Mouse (Mus musculus) limb, embryonic 11.5 days (tissue): Measurements from ENCODE around the gene Epha8. TPM values are rescaled to one million over a fixed set of nuclear protein-coding genes. Genes with fewer than 3 reads are reported as not detected.

Experiments
- ATAC-seq: fragments of 200-750 bp; cut with Nextera tagmentation; 2 replicates; pipeline ENCODE4 v1.8.0; 2017; ENCODE audit warnings: low read depth; ENCODE audit not compliant: insufficient number of reproducible peaks, low FRiP score, low TSS enrichment
- DNase-seq: peaks from one replicate; pipeline ENCODE4 v3.0.0-alpha.2; 2015; ENCODE audit warnings: low spot score
- H3K27ac ChIP-seq: fragments of 300-500 bp; sonication (generic); replicated peaks from 2 replicates; pipeline ENCODE4 v1.5.1; 2014; ENCODE audit warnings: low read depth, mild to moderate bottlenecking, low read length
- H3K27me3 ChIP-seq: fragments of 300-500 bp; sonication (generic); 2 replicates; pipeline ENCODE4 v1.6.1; 2014; ENCODE audit warnings: mild to moderate bottlenecking, low read length, mixed read lengths; ENCODE audit not compliant: control insufficient read depth, insufficient read depth
- H3K36me3 ChIP-seq: fragments of 300-500 bp; sonication (generic); 2 replicates; pipeline ENCODE4 v1.6.1; 2014; ENCODE audit warnings: mild to moderate bottlenecking, low read length, moderate library complexity, mixed read lengths; ENCODE audit not compliant: control insufficient read depth, insufficient read depth
- H3K4me1 ChIP-seq: fragments of 300-500 bp; sonication (generic); 2 replicates; pipeline ENCODE4 v1.6.1; 2014; ENCODE audit warnings: low read length, mixed read lengths; ENCODE audit not compliant: control insufficient read depth, insufficient read depth
- H3K4me2 ChIP-seq: fragments of 300-500 bp; sonication (generic); 2 replicates; pipeline ENCODE4 v1.6.1; 2014; ENCODE audit warnings: low read depth, mild to moderate bottlenecking, moderate library complexity; ENCODE audit not compliant: severe bottlenecking
- H3K4me3 ChIP-seq: fragments of 300-500 bp; sonication (generic); 2 replicates; pipeline ENCODE4 v1.5.1; 2014; ENCODE audit warnings: low read depth, low read length
- H3K9ac ChIP-seq: fragments of 300-500 bp; sonication (generic); 2 replicates; pipeline ENCODE4 v1.6.1; 2014; ENCODE audit warnings: mild to moderate bottlenecking, low read length
- H3K9me3 ChIP-seq: fragments of 300-500 bp; sonication (generic); 2 replicates; pipeline ENCODE4 v1.6.1; 2016; ENCODE audit warnings: low read length; ENCODE audit not compliant: control insufficient read depth
- WGBS: fragments of 180-500 bp; shearing (Covaris S2); extraction: QIAGEN DNeasy Blood & Tissue Kit; methylation state at CpG from one replicate; pipeline ENCODE4 v1.1.7; 2014; 5-methylcytosine and 5-hydroxymethylcytosine counted together
- polyA plus RNA-seq: library from polyadenylated mRNA; unstranded; fragments of >200 nt; fragmentation: Nextera tagmentation; extraction: Ambion mirVana; gene quantifications from 2 replicates; pipeline ENCODE4 v1.2.1, GENCODE M21; 2014

Gene Epha8
- 0.09 and 0.23 TPM in 2 replicates for polyA plus RNA-seq

DNA sequence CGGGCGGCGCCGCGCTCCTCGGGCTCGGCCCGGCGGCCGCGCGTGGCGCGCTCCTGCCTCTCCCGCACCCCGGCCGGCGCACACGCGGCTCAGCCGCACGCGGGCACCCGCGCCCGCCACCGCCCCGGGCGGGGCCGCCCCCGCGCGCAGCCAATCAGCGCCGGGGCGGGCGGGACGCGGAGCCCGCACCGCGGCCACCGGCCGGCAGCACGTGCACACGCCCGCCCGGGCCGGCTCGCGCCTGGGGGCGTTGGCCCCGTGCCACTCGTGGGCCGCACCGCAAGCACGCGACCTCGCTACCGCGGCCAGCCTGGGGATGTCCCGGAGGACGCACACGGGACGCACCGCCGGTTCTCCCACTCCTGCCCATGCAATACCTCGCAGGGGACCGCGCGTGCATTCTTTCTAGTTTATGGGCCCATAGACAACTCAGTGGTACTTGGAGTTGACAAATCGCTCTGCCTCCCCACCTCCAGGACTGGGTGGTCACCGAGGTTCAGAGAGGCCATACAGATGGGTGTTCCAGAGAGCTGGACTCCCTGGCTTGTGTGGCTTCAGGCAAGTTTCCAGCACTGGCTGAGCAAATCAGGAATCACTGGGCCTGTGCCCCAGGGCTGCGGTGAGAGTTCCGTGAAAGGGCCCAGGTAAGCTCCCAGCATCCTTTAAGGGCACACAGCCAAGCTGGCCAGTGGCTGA lies at the start of gene Epha8:
TSS of gene Epha8 (minus strand) at position 66 of the 696 bp plus-strand sequence.
- peaks cover 17% of the 10 kb centered on the region for H3K4me1 ChIP-seq
- H3K27me3 ChIP-seq = peaks cover 46% of the 10 kb centered on the region
- DNase-seq (no peak), ATAC-seq (no peak)
- no peaks in the 10 kb centered on the region for H3K36me3 ChIP-seq
- no peak within 1 kb of the TSS for H3K27ac ChIP-seq
- peak within 1 kb of the TSS; percentile 32 for H3K4me3 ChIP-seq
- peak within 1 kb of the TSS; percentile 96 for H3K4me2 ChIP-seq
- 2% methylated on average over 38 of the region's 75 CpGs for WGBS
- no peaks in the 10 kb centered on the region for H3K9me3 ChIP-seq
- peak within 1 kb of the TSS; percentile 34 for H3K9ac ChIP-seq

DNA sequence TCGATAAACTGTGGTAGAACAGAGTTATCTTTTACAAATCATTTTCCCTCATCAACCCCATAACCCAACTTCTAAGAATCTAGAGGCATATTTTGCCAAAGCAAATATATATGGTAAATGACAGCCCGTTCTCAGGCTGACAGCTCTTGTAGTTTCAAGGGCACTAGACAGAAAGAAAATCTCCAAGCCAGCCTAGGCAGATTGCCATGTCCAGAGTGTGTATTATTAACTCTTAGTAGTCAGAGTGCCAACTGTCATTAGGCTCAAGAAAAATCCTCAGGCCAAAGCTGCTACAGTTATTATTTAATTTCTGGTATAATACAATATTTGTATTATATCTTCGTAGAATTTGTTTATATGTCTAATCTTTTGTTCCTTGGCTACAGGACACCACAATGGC lies 45.2 kb upstream of the Epha8 start:
- no peak overlapping the region for H3K27ac ChIP-seq
- peaks cover 4% of the 10 kb centered on the region; the same call in 1 of the 2 replicates for H3K36me3 ChIP-seq
- DNase-seq (no peak), ATAC-seq (no peak)
- H3K4me3 ChIP-seq = no peak overlapping the region
- WGBS = 95% methylated on average over 3 of the region's 3 CpGs
- H3K4me1 ChIP-seq = 0 out of 2 replicates have a peak, but pooled peaks cover 2% of the 10 kb centered on the region
- no peaks in the 10 kb centered on the region for H3K27me3 ChIP-seq
- no peaks in the 10 kb centered on the region for H3K9me3 ChIP-seq
- no peak overlapping the region for H3K9ac ChIP-seq
- H3K4me2 ChIP-seq = no peak overlapping the region

DNA sequence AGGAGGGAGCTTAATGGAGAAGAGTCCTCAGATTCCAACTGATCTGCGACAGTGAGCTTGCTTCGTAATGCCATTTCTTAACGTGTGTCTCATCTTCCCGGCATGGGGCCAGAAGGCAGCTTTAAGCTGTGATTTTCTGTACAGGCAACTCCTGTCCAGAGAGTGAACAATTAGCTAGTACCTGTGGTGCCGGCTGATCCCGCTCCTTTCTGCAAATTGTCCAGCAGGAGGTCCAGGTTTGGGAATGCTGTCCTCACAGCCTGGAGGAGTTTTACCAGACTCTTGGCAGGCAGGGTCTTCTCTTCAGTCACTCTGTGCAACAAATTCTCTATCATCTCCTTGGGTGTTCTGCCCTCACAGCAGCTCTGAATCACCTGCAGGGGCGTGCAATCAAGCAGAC lies 44.4 kb upstream of the Epha8 start:
- DNase-seq (no peak), ATAC-seq (no peak)
- Histone ChIP-seq H3K4me3 (no peak overlapping the region), H3K27ac (no peak overlapping the region), H3K4me1 (0 out of 2 replicates have a peak, but pooled peaks cover 2% of the 10 kb centered on the region), H3K27me3 (no peaks in the 10 kb centered on the region), H3K4me2 (no peak overlapping the region), H3K9me3 (no peaks in the 10 kb centered on the region), H3K36me3 (peaks cover 5% of the 10 kb centered on the region; the same call in 1 of the 2 replicates), H3K9ac (no peak overlapping the region)
- 88% methylated on average over 7 of the region's 7 CpGs for whole genome bisulfite sequencing

DNA sequence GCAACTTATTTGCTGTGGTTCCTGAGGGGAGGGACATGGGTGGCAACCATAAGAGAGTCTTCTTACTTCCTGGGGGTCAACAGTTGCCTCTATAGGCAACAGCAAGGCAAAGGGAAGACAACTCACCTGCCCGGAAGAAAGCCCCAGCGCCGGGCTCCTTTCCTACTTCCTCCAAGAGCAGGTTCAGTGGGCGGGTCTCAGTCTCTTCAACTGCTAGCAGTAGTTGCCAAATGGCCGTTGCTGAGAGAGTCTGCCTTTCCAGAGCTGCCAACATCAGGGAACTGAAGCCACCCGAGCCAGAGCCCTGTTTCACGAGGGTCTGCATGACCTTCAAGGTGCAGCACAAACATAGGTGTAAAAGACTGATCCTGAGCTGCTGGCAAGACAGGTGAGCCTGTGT lies 41.8 kb upstream of the Epha8 start:
- 80% methylated on average over 7 of the region's 7 CpGs for WGBS
- Histone ChIP-seq H3K27ac (no peak overlapping the region), H3K9me3 (no peaks in the 10 kb centered on the region), H3K4me3 (no peak overlapping the region), H3K27me3 (no peaks in the 10 kb centered on the region), H3K4me2 (no peak overlapping the region), H3K4me1 (0 out of 2 replicates have a peak, but pooled peaks cover 2% of the 10 kb centered on the region), H3K9ac (no peak overlapping the region), H3K36me3 (peaks cover 5% of the 10 kb centered on the region; the same call in 1 of the 2 replicates)
- DNase-seq (no peak), ATAC-seq (no peak)

DNA sequence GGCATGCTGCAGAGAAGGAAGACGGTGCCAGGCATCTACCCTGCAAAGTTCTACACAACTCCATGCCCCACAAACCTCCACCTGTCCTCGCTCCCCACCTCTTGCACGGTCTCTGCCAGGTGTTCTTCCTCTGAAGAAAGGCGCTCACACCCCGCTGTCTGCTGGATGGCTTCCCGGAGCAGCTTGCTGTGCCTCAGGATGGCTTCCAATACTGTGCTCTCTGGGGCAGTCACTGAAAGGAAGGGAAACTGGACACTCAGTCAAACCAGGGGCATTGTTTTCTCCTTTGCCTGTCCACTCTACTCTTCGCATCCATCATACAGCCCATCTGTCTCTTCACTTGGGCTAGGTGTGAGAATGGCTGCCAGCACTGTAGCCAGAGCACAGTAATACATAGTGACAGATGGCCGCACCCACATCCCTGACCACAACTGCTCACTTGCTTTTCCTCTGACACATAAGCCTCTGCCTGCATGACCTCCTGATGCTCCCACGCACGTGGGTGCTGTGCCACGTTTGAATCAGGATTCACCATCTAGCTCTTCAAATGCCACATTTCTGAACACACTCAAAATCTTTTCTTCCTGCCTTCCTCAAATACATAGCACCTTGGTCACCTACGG lies 41.2 kb upstream of the Epha8 start:
- ATAC-seq (no peak), DNase-seq (no peak)
- WGBS = 95% methylated on average over 12 of the region's 12 CpGs
- Histone ChIP-seq H3K36me3 (peaks cover 5% of the 10 kb centered on the region; the same call in 1 of the 2 replicates), H3K4me1 (0 out of 2 replicates have a peak, but pooled peaks cover 2% of the 10 kb centered on the region), H3K9me3 (no peaks in the 10 kb centered on the region), H3K27me3 (no peaks in the 10 kb centered on the region), H3K4me2 (no peak overlapping the region), H3K4me3 (no peak overlapping the region), H3K27ac (no peak overlapping the region), H3K9ac (no peak overlapping the region)

DNA sequence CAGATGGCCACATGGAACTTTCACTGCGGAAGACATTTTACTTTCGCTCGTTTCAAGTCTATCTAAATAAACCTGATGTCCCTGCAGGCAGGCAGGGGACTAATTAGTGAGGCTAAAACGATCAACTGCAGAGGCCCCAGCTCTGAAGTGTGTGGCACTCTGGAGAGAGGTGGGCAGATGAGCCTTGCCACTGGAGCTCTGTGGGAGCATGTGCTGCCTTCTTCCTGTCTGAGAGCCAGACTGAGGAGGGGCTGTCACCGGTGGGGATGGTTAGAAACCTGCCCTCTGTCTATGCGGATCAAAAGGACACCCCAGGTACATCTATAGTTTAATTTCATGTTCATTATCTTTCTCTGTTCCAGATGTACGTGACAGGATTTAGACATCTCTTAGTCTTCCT lies 40.3 kb upstream of the Epha8 start:
- Histone ChIP-seq H3K36me3 (peaks cover 5% of the 10 kb centered on the region; the same call in 1 of the 2 replicates), H3K27me3 (no peaks in the 10 kb centered on the region), H3K4me1 (0 out of 2 replicates have a peak, but pooled peaks cover 2% of the 10 kb centered on the region), H3K27ac (no peak overlapping the region), H3K4me3 (no peak overlapping the region), H3K9me3 (no peaks in the 10 kb centered on the region), H3K4me2 (no peak overlapping the region), H3K9ac (no peak overlapping the region)
- DNase-seq (no peak), ATAC-seq (no peak)
- 62% methylated on average over 7 of the region's 7 CpGs for WGBS

DNA sequence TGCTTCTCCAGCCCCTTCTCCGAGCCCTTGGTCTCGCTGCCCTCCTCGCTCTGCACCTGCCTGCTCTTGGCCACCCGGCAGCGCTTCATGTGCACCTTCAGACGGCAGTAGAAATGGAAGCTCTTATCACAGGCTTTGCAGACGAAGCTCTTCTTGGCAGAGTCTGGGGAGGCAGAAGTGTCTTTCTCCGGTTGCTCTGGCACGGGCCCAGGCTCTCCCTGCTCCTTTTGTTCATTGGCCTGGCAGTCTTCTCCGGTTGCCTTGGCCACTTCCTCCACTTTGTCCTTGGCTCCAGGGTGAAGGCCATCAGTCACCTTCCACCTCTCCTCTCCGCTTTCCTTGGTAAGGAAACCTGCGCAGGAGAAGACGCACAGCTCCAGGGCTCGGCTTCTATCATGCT lies 38.7 kb upstream of the Epha8 start:
- Histone ChIP-seq H3K27ac (no peak overlapping the region), H3K36me3 (peaks cover 8% of the 10 kb centered on the region), H3K4me1 (0 out of 2 replicates have a peak, but pooled peaks cover 2% of the 10 kb centered on the region), H3K9me3 (no peaks in the 10 kb centered on the region), H3K9ac (no peak overlapping the region), H3K4me2 (no peak overlapping the region), H3K27me3 (no peaks in the 10 kb centered on the region), H3K4me3 (no peak overlapping the region)
- DNase-seq (no peak), ATAC-seq (no peak)
- 96% methylated on average over 14 of the region's 14 CpGs for WGBS

DNA sequence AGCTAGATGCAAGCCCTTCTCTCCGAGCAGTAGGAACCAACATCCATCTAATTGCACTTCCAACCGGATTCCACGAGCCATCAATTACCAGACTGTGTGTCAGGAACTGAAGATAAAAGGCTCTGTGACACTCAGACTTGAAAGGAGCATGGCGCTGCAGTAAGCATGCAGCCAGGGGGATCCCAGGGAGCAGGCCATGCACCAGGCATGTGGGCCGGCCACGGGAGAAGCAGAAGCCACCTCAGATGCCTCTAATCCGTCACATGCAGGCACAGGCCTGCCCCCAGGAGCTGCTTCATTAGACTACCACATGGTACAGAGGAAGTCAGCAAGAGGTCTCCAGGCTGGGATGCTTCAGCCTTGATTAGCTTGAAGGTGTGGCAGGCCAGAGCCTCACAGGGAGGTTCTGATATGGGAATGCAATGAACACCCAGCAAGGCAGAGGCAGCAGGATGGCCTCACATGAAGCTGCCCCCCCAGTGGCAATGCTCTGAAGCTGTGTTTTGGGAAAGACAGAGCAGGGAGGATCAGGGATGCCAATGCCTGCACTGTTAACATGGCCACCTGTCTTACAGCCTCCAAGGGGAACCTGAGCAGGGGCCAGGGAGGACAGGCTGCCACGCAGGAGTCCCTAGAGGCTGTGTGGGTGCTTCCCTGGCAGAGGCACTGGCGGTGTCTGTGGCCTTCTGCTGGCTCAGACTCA lies 25.5 kb upstream of the Epha8 start:
- no peak overlapping the region for H3K9ac ChIP-seq
- H3K36me3 ChIP-seq = peaks cover 2% of the 10 kb centered on the region; the same call in 1 of the 2 replicates
- H3K27ac ChIP-seq = no peak overlapping the region
- H3K4me1 ChIP-seq = no peaks in the 10 kb centered on the region
- no peaks in the 10 kb centered on the region for H3K9me3 ChIP-seq
- 27% methylated on average over 9 of the region's 9 CpGs for WGBS
- ATAC-seq = no peak
- H3K27me3 ChIP-seq = no peaks in the 10 kb centered on the region
- H3K4me2 ChIP-seq = no peak overlapping the region
- no peak for DNase-seq
- no peak overlapping the region for H3K4me3 ChIP-seq
